Mouse (Mus musculus): ENCODE measurements around the gene Mrfap1.

Mrfap1 gene

DNA sequence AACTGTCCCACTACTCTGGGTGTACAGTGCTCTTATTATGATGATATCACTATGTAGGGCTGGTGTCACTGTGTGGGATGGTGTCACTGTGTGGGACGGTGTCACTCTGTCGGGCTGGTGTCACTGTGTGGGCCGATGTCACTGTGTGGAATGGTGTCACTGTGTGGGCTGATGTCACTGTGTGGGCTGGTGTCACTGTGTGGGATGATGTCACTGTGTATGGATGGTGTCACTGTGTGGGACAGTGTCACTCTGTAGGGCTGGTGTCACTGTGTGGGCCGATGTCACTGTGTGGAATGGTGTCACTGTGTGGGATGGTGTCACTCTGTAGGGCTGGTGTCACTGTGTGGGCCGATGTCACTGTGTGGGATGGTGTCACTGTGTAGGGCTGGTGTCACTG is 10.5 kb downstream of the Mrfap1 start:
- no peak for DNase-seq (ENCODE audit: low read depth)

DNA sequence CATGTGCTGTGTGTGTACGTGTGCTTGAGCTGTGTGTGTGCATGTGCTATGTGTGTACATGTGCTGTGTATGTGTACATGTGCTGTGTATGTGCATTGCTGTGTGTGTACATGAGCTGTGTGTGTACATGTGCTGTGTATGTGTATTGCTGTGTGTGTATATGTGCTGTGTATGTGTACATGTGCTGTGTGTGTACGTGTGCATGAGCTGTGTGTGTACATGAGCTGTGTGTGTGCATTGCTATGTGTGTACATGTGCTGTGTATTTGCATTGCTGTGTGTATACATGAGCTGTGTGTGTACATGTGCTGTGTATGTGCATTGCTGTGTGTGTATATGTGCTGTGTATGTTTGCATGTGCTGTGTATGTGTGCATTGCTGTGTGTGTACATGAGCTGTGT is 17.1 kb downstream of the Mrfap1 start:
- DNase-seq (ENCODE audit: low read depth) = no peak

DNA sequence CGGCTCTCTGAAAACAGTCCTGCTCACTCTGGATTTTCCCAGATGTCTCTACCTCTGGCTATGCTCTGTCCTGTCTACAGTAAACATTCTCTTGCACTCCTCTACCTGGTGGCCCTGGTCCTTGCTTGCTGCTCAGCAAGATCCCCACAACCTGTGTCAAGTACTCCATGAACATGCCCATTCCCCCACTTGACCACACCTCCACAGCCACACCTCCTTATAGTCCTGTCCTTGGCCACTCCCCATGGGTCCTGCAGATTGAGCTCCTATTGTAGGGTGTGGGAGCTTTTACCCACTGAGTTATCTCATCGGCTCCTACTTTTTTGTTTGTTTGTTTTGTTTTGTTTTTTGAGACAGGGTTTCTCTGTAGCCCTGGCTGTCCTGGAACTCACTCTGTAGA is 17.7 kb downstream of the Mrfap1 start:
- DNase-seq (ENCODE audit: low read depth) = no peak

DNA sequence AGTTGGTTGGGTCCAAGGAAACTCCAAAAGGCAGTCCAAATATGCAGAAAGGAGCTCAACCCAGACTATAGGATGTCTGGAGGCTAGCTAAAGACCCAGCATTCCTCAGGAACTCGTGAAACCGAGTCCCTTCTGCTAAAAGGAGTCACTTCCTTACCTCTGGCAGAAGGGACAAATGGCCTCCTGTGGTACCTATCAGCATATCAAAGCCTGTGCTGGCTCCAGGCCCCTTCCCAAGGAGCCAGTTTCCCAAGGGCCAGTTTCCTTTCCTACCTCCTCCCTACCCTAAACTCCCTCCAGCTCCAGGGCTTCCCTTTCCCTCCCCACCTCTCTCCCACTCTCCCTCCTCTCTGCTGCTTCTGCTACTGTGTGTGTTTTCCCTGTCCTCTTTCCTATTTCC is 19.4 kb downstream of the Mrfap1 start:
- DNase-seq (ENCODE audit: low read depth) = no peak

DNA sequence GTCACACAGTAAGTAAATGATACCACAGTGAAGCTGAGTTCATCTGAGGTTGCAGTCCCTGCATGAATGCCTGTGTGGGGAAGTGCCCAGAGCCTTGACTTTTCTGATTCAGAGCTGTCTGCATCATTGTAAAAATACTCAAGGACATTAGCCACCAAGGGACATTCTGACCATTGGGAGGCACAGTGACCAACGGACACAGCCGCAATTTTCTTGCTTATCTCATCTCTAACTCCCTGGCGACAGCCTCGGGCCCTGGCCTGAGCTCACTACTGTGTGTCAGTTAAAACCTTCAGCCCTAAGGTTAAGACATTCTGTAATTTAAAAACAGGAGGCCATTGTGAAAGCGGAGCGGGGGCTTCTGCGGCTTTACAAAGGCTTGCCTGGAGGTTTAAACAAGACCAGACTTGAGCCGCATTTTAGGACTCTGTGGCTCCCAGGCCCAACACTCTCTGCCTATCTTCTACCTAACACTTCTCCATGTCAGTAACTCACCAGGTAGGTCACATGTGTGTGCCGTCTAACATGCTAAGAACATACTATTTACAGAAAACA is 20.5 kb downstream of the Mrfap1 start:
- DNase-seq (ENCODE audit: low read depth) = no peak

DNA sequence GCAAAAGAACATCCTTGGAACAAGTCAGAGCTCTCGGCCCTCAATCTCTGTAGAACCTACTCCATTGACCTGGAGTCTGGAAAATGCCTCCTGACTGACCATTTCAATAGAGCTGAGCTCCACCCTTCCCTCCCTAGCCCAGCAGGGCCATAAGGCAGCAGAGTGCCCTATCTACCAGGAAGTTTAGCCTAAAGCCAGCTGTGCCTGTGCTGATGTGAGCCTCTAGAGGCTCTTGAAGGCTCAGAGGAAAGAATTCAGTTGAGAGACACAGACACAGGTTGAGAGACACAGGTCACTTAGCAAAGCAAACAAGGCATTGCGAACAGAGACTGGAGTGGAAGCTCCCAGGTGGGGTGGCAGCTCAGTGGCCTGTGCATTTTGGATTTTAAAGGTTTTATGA is 21.3 kb downstream of the Mrfap1 start:
- no peak for DNase-seq (ENCODE audit: low read depth)

DNA sequence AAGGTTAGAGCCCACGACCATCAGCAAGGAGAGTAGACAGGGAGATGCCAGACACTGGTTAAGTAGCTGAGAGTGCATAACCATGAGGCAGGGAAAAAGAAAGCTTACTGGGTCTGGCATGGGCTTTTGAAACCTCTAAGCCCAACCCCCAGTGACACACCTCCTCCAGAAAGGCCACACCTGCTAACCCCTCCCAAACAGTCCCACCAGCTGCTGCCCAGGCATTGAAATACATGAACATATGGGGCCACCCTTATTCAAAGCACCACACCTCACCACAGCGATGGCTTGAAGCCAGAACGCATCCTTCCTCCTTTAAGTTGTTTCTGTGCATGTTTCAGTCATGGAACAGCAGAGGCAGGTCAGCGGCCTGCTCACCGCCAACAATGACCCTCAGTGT is 24.0 kb downstream of the Mrfap1 start:
- no peak for DNase-seq (ENCODE audit: low read depth)

DNA sequence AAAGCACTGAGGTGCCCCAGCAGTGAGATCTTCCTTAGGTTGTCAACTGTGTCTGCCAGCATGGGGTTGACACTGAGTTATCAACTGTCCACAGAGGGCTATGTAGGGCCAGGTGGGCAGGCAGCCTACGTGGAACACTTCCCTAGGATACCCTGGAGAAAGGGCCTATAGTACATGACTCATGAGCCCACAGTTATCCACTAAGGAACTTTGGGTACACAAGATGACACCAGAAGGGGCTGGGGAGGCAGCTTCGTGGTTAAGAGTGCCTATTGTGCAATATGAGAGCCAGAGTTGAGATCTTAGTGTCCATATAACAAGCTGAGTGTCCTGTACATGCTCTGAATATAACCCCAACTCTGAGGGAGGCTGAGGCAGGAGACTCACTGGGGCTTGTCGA is 27.0 kb downstream of the Mrfap1 start:
- no peak for DNase-seq (ENCODE audit: low read depth)

DNA sequence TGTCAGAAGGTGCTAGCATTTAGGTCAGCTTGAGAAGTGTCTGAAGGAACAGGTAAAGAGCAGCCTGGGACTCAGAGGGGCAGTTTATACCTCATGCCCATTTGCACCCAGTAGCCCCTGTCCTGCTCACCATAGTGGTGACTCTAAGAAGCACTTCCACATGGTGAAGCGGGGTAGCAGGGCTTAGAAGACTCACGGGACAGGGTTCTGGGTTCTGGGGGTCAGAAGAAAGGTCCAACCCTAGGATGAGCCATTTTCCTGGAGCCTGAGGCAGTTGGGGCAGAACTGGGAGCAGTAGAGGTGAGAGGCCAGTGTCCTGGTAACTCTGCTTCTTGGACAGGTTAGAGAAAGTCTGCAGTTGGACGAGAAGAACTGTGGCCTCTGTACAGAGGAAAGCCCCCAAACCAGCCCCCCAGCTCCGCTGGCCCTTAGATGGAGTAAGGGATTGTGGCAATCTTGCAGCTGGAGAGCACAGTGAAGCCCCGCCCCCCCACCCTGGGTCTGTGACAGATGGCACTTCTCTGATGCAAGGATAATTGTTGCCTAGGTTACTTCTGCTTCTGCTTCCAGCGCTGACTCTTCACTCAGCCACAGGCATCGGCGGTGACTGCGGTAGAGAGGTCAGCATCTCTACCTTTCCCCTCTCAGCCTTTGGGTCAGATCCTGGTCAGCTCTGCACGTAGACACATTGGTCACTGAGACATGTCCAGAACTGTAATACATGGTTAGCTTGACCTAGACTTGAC is 29.4 kb downstream of the Mrfap1 start:
- DNase-seq (ENCODE audit: low read depth) = no peak

DNA sequence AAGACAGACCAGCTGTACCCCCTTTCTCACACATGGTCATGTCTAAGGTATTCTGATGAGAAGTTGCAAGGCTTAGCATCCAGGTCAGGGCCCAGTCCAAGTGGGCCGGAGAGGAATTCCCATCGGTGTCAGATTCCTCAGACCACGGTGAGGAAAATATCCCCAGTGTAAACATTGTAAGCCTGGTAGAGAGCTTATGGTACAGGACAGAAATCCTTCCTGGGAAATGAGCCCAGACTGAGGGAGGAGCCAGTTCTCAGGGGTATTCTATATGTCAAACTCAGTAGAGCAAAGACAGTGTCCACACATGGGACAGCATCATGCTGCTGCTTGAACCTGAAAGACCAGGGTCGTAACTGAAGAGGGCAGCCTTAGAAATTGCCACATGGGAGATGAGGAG is 36.7 kb downstream of the Mrfap1 start:
- no peak for DNase-seq (ENCODE audit: low read depth)

DNA sequence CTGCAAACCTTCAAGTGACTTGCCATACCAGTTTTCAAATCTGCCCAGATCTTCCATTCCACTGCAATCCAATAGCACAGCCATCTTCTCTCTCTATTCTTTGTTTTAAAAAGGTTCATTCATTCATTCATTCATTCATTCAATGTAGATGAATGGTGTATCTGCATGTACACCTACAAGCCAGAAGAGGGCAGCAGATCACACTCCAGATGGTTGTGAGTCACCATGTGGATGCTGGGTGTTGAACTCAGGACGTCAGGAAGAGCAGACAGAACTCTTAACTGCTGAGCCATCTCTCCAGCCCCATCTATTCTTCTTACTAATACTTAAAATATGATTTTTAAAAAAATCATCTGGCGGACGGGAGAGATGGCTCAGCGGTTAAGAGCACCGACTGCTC is 39.5 kb downstream of the Mrfap1 start:
- DNase-seq (ENCODE audit: low read depth) = no peak

DNA sequence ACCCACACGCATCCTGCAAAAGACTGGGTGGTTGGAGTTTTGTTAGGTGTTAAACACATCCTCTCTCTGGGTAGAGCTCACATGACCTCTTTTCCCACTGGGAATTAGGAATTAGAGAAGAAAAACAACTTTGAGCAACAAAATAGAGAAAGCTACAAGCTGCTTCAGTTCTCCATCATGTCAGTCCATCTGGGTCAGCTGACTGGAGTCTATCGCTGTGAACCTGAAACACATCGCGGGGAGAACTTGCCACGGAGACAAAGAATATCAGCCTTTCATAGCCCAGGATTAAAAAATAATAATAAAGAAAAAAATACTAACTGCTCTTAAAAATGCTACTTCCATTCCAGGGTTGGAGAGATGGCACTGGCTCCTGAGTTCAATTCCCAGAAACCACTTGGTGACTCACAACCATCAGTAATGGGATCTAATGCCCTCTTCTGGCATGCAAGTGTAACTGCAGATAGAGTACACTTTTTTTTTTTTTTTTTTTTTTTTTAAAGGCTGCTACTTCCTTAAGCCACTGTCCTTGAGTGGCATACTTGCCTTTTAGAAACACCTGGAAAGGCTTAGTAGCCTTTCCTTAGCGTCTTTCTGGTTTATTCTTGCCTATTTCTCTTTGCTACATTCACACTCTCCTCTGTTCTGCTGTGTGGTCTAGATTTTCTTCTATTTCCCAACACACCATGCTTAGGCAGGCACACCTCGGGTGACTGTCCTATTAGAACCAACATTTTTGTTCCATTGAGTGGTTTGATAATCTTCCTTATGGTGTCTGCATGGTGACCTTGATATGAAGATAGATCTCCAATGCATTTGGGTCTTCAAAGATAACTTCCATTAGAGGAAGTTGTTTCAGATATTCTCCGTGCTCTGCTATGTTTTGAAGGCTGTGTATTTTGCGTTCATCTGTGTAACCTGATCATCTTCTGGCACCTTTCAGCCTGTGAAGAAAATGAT is 46.2 kb downstream of the Mrfap1 start:
- DNase-seq (ENCODE audit: low read depth) = no peak

DNA sequence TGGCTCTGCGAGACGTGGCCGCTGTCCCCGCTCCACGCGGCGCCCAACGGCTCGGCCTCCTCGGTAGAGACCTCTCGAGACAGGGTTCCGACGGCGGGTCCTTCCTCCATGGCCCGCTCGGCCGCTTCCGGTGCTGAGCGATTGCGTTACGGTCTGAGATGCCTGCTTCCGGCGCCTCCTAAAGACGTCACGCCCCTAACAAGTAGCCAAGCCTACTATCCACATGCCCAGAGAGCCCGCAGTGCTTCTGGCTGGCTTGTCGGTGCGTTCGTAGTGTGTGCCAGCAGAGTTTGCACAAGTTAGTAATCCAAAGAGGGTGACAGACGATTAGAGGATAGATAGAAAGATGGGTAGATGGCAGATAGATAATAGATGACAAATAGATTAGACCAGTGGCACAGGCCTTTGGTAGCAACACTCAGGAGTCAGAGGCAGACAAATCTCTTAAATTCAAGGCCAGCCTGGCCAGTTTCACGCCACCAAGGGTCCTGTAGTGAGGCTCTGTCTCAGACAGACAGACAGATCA is 48.0 kb downstream of the Mrfap1 start, which contains the start of gene Bloc1s4:
Gene Bloc1s4, minus strand, starts transcription at position 115 of the 526 bp plus-strand sequence.
- peak; percentile 80 for DNase-seq (ENCODE audit: low read depth)

DNA sequence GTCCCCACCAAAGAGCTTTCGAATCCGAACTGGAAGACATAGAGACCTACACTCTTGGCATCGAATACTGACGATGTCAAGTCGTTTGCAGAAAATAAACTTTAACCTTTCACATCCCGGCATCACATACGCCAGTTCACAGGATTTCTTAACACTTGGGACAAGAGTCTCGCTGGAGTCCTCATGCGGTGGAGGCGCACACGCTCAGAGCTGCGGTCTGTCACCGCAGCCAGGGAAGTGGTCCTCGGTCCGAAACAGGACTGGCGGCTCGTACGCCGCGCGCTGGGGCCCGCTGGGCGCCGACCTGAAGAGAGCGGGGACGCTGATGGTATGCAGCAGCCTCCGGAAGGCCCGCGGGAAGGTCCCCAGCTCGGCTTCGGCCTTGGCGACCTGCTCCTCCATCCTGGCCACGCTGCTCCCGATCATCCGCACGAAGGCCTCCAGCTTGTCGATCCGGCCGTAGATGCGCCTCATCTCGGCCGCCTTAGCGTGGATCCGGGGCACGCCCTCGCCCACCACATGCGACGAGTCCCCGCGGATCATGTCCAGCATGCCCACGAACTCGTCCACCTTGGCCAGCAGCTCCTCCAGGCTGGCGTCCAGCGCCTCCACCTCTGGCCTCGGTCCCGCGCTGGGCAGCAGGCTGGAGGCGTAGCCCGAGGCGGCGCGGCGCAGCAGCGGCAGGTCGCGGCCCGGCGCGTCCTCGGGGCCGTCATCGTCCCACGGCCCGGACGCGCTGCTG is 48.6 kb downstream of the Mrfap1 start:
- no peak for DNase-seq (ENCODE audit: low read depth)

DNA sequence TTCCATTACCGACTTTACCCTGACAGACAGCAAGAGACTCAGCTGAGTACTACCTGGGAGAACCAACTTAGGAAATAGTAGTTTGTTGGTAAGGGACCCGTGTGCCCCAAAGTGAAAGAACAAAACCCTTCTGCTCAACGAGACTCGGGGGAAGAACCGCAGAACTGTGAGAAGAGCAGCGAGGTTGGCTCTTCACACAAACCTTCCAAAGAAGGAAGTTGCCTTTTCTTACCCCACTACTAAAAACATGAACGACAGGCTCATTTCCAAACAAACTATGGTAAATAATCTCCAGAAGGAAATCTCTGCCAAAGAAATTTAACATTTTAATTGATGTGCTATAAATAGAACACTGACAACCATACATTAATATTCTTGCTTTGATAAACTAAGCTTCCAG is 49.5 kb downstream of the Mrfap1 start:
- no peak for DNase-seq (ENCODE audit: low read depth)

All from c-Kit-positive CD71-negative TER-119-negative erythroid progenitor cells, embryonic 14.5 days (primary cell).